Mouse (Mus musculus) hindbrain, embryonic 10.5 days (tissue): Measurements from ENCODE around the gene Rpl27. TPM values are rescaled to one million over a fixed set of nuclear protein-coding genes. Genes with fewer than 3 reads are reported as not detected.

ENCODE experiments used
- DNase-seq: peaks from one replicate; pipeline ENCODE4 v3.0.0-alpha.2; 2017; ENCODE audit warnings: low spot score
- H3K27ac ChIP-seq: fragments of 300-500 bp; sonication (generic); 2 replicates; pipeline ENCODE4 v1.5.1; 2016; ENCODE audit warnings: mild to moderate bottlenecking, moderate library complexity
- H3K27me3 ChIP-seq: fragments of 300-500 bp; sonication (generic); 2 replicates; pipeline ENCODE4 v1.6.1; 2016; ENCODE audit warnings: mild to moderate bottlenecking; ENCODE audit not compliant: poor library complexity, insufficient read depth, severe bottlenecking
- H3K36me3 ChIP-seq: fragments of 300-500 bp; sonication (generic); 2 replicates; pipeline ENCODE4 v1.6.1; 2016; ENCODE audit warnings: mild to moderate bottlenecking, moderate library complexity
- H3K4me1 ChIP-seq: fragments of 300-500 bp; sonication (generic); replicated peaks from 2 replicates; pipeline ENCODE4 v1.6.1; 2016; ENCODE audit warnings: mild to moderate bottlenecking
- H3K4me3 ChIP-seq: fragments of 300-500 bp; sonication (generic); 2 replicates; pipeline ENCODE4 v1.5.1; 2016; ENCODE audit warnings: mild to moderate bottlenecking, moderate library complexity
- H3K9me3 ChIP-seq: fragments of 300-500 bp; sonication (generic); 2 replicates; pipeline ENCODE4 v1.6.1; 2016; ENCODE audit warnings: mild to moderate bottlenecking, moderate library complexity
- WGBS: fragments of 180-500 bp; shearing (Covaris S2); methylation state at CpG from one replicate; pipeline ENCODE4 v1.1.7; 2016; 5-methylcytosine and 5-hydroxymethylcytosine counted together
- polyA plus RNA-seq: library from polyadenylated mRNA; unstranded; fragments of >200 nt; fragmentation: Nextera tagmentation; extraction: Ambion mirVana; gene quantifications from 2 replicates; pipeline ENCODE4 v1.2.1, GENCODE M21; 2016

Gene Rpl27
- 414 and 455 TPM in 2 replicates for polyA plus RNA-seq

- peaks cover 21% of the 10 kb centered on the region for H3K4me1 ChIP-seq
- H3K27ac ChIP-seq = peak within 1 kb of the TSS; percentile 98
- peak; percentile 99 for DNase-seq
- peak within 1 kb of the TSS; percentile 92 for H3K4me3 ChIP-seq
- H3K9me3 ChIP-seq = no peaks in the 10 kb centered on the region
- H3K36me3 ChIP-seq = peaks cover 37% of the 10 kb centered on the region
- H3K27me3 ChIP-seq = no peaks in the 10 kb centered on the region
- under 1% methylated on average over 42 of the region's 42 CpGs for WGBS
Measured at GRCm38 (mm10) chr11:101442127-101442693, at the start of gene Rpl27. Rpl27 (plus strand) TSS chr11:101442298.

DNA sequence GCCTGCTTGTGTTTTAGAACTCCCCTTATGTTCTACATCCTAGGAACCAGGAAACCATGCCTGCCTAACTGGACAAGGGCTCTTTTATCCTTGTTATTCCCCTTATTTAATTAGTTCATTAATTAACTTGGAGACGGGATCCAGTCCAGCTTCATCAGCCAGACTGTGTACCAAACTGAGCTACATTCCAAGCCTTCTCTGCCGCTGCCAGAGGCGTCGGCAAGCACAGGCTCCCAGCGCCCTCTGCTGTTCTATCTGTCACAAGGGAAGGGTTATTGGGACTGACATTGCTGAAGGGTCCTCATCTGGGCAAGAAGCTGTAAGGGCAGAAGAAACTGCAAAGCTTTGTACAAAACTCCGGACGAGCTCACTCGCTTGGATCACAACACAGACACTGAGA, 47.0 kb upstream of the Rpl27 start:
- Histone ChIP-seq H3K4me3 (no peak overlapping the region), H3K36me3 (no peaks in the 10 kb centered on the region), H3K27ac (no peak overlapping the region), H3K27me3 (no peaks in the 10 kb centered on the region), H3K9me3 (no peaks in the 10 kb centered on the region), H3K4me1 (no peaks in the 10 kb centered on the region)
- WGBS = 8% methylated on average over 8 of the region's 8 CpGs
- DNase-seq = peak; percentile 76

DNA sequence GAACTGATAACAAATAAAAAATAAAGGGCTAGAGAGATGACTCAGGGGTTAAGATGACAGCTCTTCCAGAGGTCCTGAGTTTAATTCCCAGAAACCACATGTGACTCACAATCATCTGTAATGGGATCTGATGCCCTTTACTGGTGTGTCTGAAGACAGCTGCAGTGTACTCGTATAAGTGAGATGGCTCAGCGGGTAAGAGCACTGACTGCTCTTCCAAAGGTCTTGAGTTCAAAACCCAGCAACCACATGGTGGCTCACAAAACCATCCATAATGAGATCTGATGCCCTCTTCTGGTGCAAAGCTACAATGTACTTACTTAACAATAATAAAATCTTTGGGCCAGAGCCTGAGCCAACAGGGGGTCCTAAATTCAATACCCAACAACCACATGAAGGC, 26.8 kb upstream of the Rpl27 start:
- Histone ChIP-seq H3K9me3 (no peaks in the 10 kb centered on the region), H3K4me1 (peaks cover 10% of the 10 kb centered on the region), H3K4me3 (no peak overlapping the region), H3K36me3 (peaks cover 47% of the 10 kb centered on the region), H3K27ac (no peak overlapping the region), H3K27me3 (no peaks in the 10 kb centered on the region)
- DNase-seq = no peak
- WGBS = 91% methylated on average over 2 of the region's 2 CpGs

GRCm38 (mm10) chr11:101416433-101417100, 25.5 kb upstream of the Rpl27 start:
- Histone ChIP-seq H3K4me1 (peaks cover 10% of the 10 kb centered on the region), H3K4me3 (peak overlapping the region; percentile 68), H3K27ac (peak overlapping the region; percentile 88), H3K27me3 (no peaks in the 10 kb centered on the region), H3K36me3 (peaks cover 34% of the 10 kb centered on the region), H3K9me3 (no peaks in the 10 kb centered on the region)
- WGBS = 4% methylated on average over 11 of the region's 11 CpGs
- DNase-seq = no peak

GRCm38 (mm10) chr11:101417101-101417855, 24.8 kb upstream of the Rpl27 start, which contains the start of gene Aarsd1:
Aarsd1 (minus strand) TSS chr11:101417615.
- peak within 1 kb of the TSS; percentile 68 for H3K4me3 ChIP-seq
- under 1% methylated on average over 45 of the region's 45 CpGs for WGBS
- H3K27me3 ChIP-seq = no peaks in the 10 kb centered on the region
- peaks cover 27% of the 10 kb centered on the region for H3K36me3 ChIP-seq
- DNase-seq = peak; percentile 88
- H3K4me1 ChIP-seq = peaks cover 10% of the 10 kb centered on the region
- H3K9me3 ChIP-seq = no peaks in the 10 kb centered on the region
- H3K27ac ChIP-seq = peak within 1 kb of the TSS; percentile 88

DNA sequence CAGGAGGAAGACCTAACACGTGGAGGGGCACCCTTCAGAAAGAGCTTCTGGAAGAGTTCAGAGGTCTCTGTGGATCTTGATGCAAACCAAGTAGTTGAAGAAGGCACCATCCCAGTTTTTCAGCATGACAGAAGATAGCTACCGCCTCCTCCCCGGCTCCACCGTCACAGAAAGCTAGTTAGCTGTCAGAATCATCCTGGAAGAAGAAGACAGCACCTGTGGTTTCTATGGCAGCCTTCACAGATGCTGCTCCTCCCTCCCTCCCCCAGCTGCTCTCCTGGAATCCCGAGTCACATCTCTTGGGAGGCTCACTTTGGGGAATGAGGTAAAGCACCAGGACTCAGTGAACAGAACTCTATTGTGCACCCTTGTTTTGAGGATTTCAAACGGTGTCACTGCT, 23.1 kb upstream of the Rpl27 start:
- peaks cover 16% of the 10 kb centered on the region for H3K4me1 ChIP-seq
- H3K27me3 ChIP-seq = peaks cover 5% of the 10 kb centered on the region; the same call in 1 of the 2 replicates
- H3K27ac ChIP-seq = no peak overlapping the region
- WGBS = 60% methylated on average over 6 of the region's 6 CpGs
- H3K36me3 ChIP-seq = peaks cover 10% of the 10 kb centered on the region
- H3K4me3 ChIP-seq = no peak overlapping the region
- H3K9me3 ChIP-seq = no peaks in the 10 kb centered on the region
- no peak for DNase-seq

DNA sequence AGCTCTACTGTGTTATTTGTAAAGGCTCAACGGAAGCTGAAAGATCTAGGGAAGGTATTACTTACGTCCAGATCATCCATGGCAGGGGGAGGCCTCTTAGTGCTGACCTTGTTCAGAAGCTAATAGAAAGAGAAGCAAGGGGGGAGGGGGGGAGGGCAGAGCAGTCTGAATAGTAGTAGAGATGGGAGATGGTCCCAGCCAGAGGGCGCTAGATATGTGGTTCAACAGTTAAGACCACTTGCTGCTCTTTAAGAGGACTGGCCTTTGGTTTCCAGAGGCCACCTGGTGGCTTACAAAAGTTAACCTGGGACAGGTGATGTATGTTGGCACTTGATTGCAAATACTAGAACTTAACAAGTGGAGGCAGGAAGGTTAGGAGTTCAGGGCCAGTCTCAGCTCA, 22.5 kb upstream of the Rpl27 start:
- DNase-seq = no peak
- Histone ChIP-seq H3K27ac (no peak overlapping the region), H3K36me3 (0 out of 2 replicates have a peak, but pooled peaks cover 6% of the 10 kb centered on the region), H3K9me3 (no peaks in the 10 kb centered on the region), H3K4me1 (peaks cover 22% of the 10 kb centered on the region), H3K27me3 (peaks cover 5% of the 10 kb centered on the region; the same call in 1 of the 2 replicates), H3K4me3 (no peak overlapping the region)
- 21% methylated on average over 3 of the region's 3 CpGs for WGBS

- Histone ChIP-seq H3K4me3 (no peak overlapping the region), H3K27me3 (peaks cover 5% of the 10 kb centered on the region; the same call in 1 of the 2 replicates), H3K4me1 (peaks cover 25% of the 10 kb centered on the region), H3K36me3 (0 out of 2 replicates have a peak, but pooled peaks cover 3% of the 10 kb centered on the region), H3K27ac (no peak overlapping the region), H3K9me3 (no peaks in the 10 kb centered on the region)
- no peak for DNase-seq
- WGBS = 91% methylated on average over 5 of the region's 5 CpGs
Measured at GRCm38 (mm10) chr11:101420148-101420547, 21.9 kb upstream of the Rpl27 start.

DNA sequence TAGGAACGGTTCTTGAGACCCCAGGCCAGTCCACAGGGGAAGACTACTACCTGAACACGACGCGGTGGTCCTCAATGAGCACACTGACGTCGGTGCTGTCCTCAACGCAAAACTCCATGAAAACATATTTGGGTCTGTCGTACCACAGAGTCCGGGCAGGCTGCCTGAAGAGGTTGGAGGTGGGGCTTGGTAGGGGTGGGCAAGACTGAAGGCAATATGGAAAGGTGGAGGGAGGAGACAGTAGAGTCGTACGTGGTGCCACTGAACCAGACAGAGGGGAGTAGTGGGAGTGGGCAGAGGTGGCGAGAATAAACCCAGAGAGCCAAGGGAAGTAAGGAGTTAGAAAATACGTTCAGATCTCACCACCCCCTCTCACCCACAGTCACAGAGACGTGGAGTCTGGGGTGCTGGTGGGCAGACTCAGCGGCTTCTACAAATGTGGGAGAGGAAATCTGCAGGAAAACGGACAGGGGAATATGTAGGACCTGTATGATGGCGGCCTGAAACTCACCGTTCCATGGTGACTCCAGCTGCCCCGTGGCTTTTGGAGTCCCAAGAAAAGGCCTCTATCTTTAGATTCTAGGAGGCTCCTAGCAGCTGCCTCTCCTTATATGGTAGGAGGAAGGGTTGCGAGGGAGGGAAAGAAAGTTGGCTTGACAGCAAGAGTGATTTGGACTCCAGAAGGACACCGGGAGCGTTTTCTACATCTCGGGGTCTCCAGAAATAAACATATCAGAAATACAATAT, 17.8 kb upstream of the Rpl27 start, which contains the start of gene Gm27029:
Gene Gm27029 (minus strand): TSS at position 692 of the 747 bp plus-strand sequence.
- DNase-seq = no peak
- 5% methylated on average over 23 of the region's 23 CpGs for WGBS
- no peaks in the 10 kb centered on the region for H3K9me3 ChIP-seq
- peaks cover 35% of the 10 kb centered on the region for H3K4me1 ChIP-seq
- peaks cover 6% of the 10 kb centered on the region for H3K36me3 ChIP-seq
- peaks cover 5% of the 10 kb centered on the region; the same call in 1 of the 2 replicates for H3K27me3 ChIP-seq
- peak within 1 kb of the TSS; percentile 99 for H3K4me3 ChIP-seq
- H3K27ac ChIP-seq = peak within 1 kb of the TSS; percentile 88

DNA sequence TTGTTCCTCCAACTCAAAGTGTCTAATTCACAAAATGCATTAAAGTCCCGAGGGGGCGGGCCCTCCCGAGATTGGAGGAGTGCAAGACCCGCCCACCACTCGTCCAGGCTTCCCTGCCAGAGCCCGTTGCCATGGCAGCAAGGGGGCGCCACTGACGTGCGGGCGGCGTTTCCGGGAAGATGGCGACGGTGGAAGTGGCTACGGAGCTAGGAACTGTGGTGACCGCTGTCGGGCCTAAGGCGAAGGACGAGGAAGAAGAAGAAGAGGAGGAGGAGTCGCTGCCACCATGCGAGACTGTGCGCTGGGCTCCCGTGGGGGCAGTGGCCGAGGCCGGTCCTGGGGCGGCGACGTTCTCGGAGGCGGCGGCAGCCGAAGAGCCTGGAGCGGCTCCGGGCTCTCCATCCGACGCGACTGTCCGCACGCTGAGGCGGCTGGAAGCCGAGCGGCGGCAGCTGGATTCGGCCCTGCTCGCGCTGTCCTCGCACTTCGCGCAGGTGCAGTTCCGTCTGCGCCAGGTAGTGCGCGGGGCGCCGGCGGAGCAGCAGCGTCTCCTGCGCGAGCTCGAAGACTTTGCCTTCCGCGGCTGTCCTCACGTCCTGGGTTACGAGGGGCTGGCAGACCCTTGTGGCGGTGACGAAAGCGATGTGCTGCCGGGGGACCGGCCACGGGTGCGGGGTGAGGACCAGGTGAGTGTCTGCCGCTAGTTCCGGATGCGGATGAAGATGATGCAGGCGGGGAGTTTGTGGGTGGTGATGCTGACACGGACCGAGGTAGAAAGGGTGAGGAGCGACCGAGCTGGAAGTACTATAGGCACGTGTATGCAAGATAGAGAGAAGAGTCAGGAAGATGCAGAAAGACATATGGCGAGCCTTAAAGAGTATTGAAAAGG, 16.9 kb upstream of the Rpl27 start, which contains the start of the genes Rundc1 and Ptges3l:
Gene Rundc1 (plus strand): TSS at position 161 of the 889 bp plus-strand sequence.
Gene Ptges3l (minus strand): TSS at position 409 of the 889 bp plus-strand sequence.
- peaks cover 34% of the 10 kb centered on the region for H3K4me1 ChIP-seq
- WGBS = under 1% methylated on average over 81 of the region's 81 CpGs

DNA sequence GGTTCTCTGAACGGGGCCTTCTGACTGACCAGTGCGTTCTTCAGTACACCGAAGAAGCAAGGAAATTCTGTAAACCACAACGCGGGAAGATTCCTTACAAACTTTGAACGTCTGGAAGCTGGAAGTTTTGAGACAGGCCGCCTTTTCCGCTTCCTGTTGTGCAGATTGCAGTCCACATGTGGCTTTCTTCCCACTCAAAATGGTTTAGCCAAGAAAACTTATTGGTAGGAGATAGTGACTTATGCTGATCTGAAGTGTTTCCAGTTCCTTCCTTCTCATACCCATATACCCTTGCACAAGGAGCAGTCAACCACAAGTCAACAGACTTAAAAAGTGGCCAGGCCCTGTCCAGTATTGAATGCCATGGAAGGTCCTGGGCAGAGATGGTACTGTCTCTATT, 15.9 kb upstream of the Rpl27 start:
- Histone ChIP-seq H3K9me3 (no peaks in the 10 kb centered on the region), H3K4me1 (peaks cover 34% of the 10 kb centered on the region), H3K27ac (no peak overlapping the region), H3K36me3 (peaks cover 24% of the 10 kb centered on the region), H3K27me3 (peaks cover 5% of the 10 kb centered on the region; the same call in 1 of the 2 replicates), H3K4me3 (peak overlapping the region; percentile 99)
- DNase-seq = no peak
- WGBS = 68% methylated on average over 8 of the region's 8 CpGs

More for the DNA sequence above, 16.9 kb upstream of the Rpl27 start, which contains the start of the genes Rundc1 and Ptges3l:
- Histone ChIP-seq H3K27ac (peak within 1 kb of the TSS; percentile 88), H3K9me3 (no peaks in the 10 kb centered on the region), H3K36me3 (peaks cover 14% of the 10 kb centered on the region), H3K4me3 (peak within 1 kb of the TSS; percentile 99), H3K27me3 (peaks cover 5% of the 10 kb centered on the region; the same call in 1 of the 2 replicates)
- peak; percentile 98 for DNase-seq
